Mouse (Mus musculus) lung, postnatal 0 days (tissue): ENCODE measurements around the gene Fhit.

Experiments
- CTCF ChIP-seq: IDR thresholded peaks from 2 replicates; pipeline ENCODE4 v1.5.1; 2016; ENCODE audit warnings: antibody characterized with exemption, mild to moderate bottlenecking
- EP300 ChIP-seq: IDR thresholded peaks from 2 replicates; pipeline ENCODE4 v1.6.1; 2016; ENCODE audit warnings: antibody characterized with exemption, mild to moderate bottlenecking, control low read depth

GRCm38 (mm10) chr14:10711841-10712521 lies 449.9 kb downstream of the Fhit start:
- TF ChIP-seq CTCF (no peak), EP300 (no peak)
